Comparison of ENCODE assay signal across 15 mouse cellular contexts in genomic region chr9:21717015-21717414, GRCm38 (mm10).
"Had no signal": no experiment of that assay in that cellular context is flagged by ENCODE, and none has a peak within 500 bp of the region (broad histone marks: within the 10 kb centered on the region; RNA-seq: fewer than 3 reads in every experiment).

No protein-coding gene starts in this region.

- H3K4me2 ChIP-seq: neural tube, embryonic 15.5 days; stomach, embryonic 15.5 days had no signal

- H3K27ac ChIP-seq: neural tube, embryonic 15.5 days; stomach, embryonic 15.5 days; stomach, postnatal 0 days had no signal

- DNase-seq: retina, postnatal 1 day; right cerebral cortex, adult 18-20 months; right cerebral cortex, postnatal 14 days; right cerebral cortex, postnatal 25 days; right cerebral cortex, postnatal 4 days; spleen, adult 18-20 months; thymus, adult 18-20 months; thymus, adult 2 months; thymus, postnatal 14 days; thymus, postnatal 25 days; thymus, postnatal 36 days; thymus, postnatal 4 days had no signal

- H3K9me3 ChIP-seq: neural tube, embryonic 15.5 days; stomach, embryonic 15.5 days had no signal

- H3K9ac ChIP-seq: neural tube, embryonic 15.5 days; stomach, embryonic 15.5 days had no signal

- H3K36me3 ChIP-seq: stomach, embryonic 15.5 days had no signal

- H3K4me1 ChIP-seq: neural tube, embryonic 15.5 days; stomach, embryonic 15.5 days had no signal

- H3K27me3 ChIP-seq: neural tube, embryonic 15.5 days; stomach, embryonic 15.5 days had no signal

- H3K4me3 ChIP-seq: neural tube, embryonic 15.5 days; stomach, embryonic 15.5 days had no signal
